Mouse (Mus musculus) layer of hippocampus, postnatal 10 days (tissue): ENCODE data around the gene C1ra. TPM values are rescaled to one million over a fixed set of nuclear protein-coding genes. Genes with fewer than 3 reads are reported as not detected.
"Not testable (repeated sequence)": the region's sequence is repeated elsewhere in the genome, so short reads cannot be mapped to it uniquely, and the experiment has no call there.

Experiments
- DNase-seq, 2 experiments: peaks; one replicate each; pipeline ENCODE4 v3.0.0; 2021; ENCODE audit warnings: low spot score in 2 of 2
- total RNA-seq, 2 experiments: library from RNA; stranded (reverse); gene quantifications; 2 replicates each; pipeline ENCODE4 v1.2.3; 2021

Gene C1ra
- total RNA-seq, 2 experiments from 2014 or later = 0.30 to 0.47 TPM

GRCm38 (mm10) chr6:124485414-124486144 is 26.6 kb upstream of the C1ra start:
- DNase-seq = no peak

DNA sequence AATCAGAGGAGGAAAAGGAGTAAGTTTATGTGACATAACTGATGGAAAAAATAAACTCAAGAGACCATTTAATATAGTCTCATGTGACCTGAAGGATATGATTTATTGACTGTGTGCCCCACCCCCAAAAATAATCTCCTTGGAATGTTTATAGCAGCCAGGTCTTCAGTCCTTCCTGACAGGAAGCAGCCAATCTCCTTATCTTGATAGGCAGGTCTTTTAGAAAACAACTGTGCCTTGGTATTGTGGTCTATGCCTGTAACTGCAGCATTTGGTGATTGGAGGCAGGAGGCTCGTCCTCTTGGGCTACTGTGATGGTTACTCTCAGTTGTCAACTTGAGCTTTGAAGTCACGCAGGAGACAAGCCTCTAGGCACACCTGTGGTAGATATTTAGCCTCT is 24.7 kb upstream of the C1ra start:
- no peak for DNase-seq

DNA sequence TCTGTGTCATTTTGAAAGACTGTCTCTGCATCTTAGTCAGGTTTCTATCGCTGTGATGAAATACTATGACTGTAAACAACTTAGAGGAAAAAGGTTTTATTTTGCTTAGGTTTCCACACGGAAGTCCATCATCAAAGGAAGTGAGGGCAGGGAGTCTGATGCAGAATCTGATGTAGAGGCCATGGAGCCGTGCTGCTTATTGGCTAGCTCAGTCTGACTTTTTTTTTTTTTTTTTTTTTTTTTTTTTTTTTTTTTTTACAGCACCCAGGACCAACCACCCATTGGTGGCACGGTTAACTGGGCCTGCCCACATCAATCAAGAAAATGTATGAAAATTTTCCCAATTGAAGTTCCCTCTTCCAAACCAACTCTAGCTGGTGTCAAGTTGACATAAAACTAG is 23.3 kb upstream of the C1ra start:
- no peak for DNase-seq

DNA sequence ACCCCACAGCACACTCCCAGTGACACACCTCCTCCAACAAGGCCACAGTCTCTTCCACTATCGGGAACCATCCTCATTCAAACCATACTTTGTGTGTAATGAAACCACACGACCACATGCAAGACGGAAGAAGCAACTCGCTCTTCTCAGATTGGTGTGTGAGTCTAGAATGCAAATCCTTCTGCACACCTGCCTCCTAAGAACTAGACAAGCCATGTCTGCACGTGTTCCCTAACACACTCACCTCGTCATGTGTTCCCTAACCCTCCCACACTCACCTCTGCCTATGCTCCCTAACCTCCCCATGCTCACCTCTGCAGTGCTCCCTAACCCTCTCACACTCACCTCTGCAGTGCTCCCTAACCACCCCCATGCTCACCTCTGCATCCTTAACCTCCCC is 20.8 kb upstream of the C1ra start:
- DNase-seq = no peak

GRCm38 (mm10) chr6:124492842-124493561 is 19.2 kb upstream of the C1ra start, which contains the start of gene C1rl:
Gene C1rl (plus strand): TSS chr6:124493113.
- peak; percentile 77 to 78 for DNase-seq

- DNase-seq = no peak
Observed at GRCm38 (mm10) chr6:124493886-124494285, 18.3 kb upstream of the C1ra start.

DNA sequence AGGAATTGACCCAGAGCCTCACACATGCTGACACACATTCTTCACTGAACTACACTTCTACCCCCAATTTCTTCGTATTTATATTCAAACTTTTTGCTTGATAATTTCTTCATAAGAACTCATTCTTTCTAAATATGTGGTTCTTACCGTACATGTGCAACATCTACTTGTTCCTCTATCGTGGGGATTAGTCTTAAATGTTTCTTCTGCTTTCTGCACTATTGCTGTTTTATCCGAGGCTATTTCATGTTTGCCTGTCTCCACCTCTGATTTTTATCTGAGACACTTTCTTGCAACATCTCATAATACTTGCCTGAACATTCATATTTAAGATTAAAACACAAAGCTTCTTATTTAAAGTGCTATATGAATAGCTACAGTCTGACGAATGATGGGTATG is 16.2 kb upstream of the C1ra start:
- DNase-seq = no peak

GRCm38 (mm10) chr6:124499914-124500566 is 12.2 kb upstream of the C1ra start:
- DNase-seq = no peak

DNA sequence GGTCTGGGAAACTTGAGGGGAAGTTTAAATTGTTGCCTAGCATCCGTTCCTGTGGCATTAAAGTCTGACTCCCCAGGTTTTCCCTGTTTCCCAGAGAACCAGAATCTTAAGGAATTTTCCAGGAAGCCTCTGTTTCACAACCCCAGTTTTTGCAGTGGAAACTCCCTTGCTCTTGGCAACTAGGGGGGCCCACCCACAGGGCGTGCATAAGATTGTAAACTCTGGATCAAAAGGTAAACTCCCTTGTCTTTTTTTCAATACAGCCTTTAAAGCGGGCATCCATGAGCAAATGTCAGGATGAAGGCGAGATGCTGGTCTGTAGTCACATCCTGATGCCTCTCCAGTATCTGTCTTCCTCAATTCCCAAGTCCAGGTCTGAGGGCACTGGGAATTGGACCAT is 10.7 kb upstream of the C1ra start:
- no peak for DNase-seq

GRCm38 (mm10) chr6:124502021-124502420 is 10.2 kb upstream of the C1ra start:
- no peak for DNase-seq

DNA sequence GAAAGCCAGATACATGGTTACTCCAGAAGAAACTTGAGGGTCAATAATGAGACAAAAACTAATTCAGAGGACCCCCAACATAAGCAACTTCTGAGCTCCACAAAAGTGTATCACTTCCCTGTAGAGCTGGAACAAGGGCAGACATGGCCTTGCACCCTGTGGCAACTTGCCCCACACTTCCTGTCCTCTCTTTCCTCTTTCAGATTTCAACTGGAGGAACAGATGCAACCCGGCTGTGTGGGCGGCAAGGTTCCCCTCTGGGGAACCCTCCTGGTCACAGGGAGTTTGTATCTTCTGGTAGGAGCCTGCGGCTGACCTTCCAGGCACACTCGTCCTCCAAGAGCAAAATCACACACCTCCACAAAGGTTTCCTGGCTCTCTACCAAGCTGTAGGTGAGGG is 7.2 kb upstream of the C1ra start:
- no peak for DNase-seq

DNA sequence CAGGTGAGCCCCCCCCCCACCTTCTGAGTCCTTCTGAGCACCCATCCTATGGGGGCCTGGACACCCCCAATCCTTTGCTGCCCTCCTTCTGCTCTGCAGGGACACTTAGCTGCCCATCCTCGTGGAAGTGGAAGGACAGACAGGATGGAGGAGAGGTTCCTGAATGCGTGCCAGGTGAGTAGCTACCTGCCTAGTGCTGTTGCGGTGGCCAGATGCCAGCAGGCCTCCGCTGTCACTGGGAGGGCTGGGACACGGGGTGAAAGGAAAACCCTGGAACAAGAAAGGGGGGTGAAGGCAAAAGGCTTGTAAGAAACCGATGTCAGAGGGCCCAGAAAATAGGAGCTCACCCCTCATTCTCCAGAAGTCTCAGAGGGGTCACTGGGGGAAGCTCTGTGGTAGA is 5.2 kb upstream of the C1ra start:
- DNase-seq = no peak

GRCm38 (mm10) chr6:124508292-124508691 is 3.9 kb upstream of the C1ra start:
- DNase-seq = no peak

- not testable (repeated sequence) for DNase-seq
Observed at GRCm38 (mm10) chr6:124509192-124509591, 3.0 kb upstream of the C1ra start.

DNA sequence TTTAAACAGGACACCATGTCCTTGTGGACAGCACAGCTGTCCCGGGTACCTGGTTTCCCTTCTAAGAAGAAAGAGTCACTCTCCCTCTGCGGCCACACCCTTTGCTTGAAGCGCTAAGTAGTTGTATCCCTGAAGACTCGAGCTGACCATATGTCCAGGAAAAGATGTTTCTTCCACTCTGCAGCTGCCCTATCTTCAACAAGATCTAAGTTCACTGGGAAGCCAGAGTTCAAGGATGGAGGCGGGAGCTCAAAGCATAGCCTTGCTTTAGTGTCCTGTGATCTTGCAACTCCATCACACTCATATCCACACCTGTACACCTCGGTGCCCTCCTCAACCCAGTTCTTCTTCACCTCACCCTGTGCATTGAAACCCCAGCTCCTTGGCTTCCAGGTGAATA is 269 bp upstream of the C1ra start:
- DNase-seq = no peak

GRCm38 (mm10) chr6:124517733-124518132 is 5.5 kb downstream of the C1ra start:
- DNase-seq = not testable (repeated sequence)

DNA sequence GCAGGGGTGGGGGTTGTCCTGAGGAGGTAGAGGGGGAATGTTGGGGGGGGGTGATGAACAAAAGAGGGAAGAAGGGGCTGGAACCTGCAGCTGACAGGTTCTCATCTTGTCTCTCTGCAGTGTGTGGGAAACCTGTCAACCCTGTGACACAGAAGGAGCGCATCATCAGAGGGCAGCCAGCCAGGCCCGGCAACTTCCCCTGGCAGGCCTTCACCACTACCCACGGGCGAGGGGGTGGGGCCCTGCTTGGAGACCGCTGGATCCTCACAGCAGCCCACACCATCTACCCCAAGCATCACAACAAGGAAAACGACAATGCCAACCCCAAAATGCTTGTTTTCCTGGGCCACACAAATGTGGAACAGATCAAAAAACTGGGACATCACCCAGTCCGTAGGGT is 9.9 kb downstream of the C1ra start:
- DNase-seq = not testable (repeated sequence)

GRCm38 (mm10) chr6:124527881-124528280 is 15.7 kb downstream of the C1ra start:
- DNase-seq = no peak

GRCm38 (mm10) chr6:124531077-124531476 is 18.9 kb downstream of the C1ra start:
- DNase-seq = no peak

DNA sequence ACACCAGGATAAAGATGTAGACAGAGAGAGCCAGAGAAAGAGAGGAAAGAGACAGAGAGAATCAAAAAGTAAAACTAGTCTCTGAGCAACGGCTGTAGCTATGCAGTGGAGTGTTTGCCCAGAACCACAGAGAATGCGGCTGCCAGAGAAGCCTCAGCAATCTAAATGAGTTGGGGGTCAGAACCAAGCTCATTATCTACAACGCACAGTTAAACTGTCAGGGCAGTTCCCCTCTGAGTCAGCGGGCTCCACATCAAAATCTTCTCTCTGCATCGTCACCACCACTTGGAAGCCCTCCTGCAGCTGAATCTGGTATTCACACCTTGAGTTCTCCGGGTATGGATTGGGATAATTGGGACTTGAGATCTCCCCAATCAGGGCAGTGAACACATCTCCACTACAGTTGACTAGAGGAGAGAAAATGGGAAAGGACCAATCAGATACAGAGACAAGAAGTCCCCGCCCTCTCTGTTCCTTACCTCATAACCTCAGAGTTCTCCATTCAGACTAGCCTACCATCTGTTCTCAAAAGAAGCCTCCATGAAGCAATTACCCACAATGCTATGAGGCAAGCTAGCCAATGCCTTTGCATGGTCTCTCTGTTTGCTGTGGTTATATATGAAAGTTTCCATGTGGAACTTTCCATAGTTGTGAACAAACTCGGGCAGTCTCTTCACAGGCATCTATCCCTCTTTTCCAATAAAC is 24.1 kb downstream of the C1ra start:
- not testable (repeated sequence) for DNase-seq

- DNase-seq = not testable (repeated sequence)
Observed at GRCm38 (mm10) chr6:124541176-124541575, 29.0 kb downstream of the C1ra start.

- DNase-seq = peak; percentile 71 to 74
Observed at GRCm38 (mm10) chr6:124542284-124542683, 30.1 kb downstream of the C1ra start, which contains the start of gene C1s1. Gene C1s1 (minus strand): TSS chr6:124542359.
